Mouse (Mus musculus): ENCODE measurements around the gene Cbx7. TPM values are rescaled to one million over a fixed set of nuclear protein-coding genes. Genes with fewer than 3 reads are reported as not detected.
A peak's percentile ranks its signal among the peaks of the same experiment; 100 is the strongest.
"Not testable (repeated sequence)": the region's sequence is repeated elsewhere in the genome, so short reads cannot be mapped to it uniquely, and the experiment has no call there.

Cbx7 gene
- total RNA-seq, 2 experiments from 2014 or later, result 9.4 to 9.8 TPM

DNA sequence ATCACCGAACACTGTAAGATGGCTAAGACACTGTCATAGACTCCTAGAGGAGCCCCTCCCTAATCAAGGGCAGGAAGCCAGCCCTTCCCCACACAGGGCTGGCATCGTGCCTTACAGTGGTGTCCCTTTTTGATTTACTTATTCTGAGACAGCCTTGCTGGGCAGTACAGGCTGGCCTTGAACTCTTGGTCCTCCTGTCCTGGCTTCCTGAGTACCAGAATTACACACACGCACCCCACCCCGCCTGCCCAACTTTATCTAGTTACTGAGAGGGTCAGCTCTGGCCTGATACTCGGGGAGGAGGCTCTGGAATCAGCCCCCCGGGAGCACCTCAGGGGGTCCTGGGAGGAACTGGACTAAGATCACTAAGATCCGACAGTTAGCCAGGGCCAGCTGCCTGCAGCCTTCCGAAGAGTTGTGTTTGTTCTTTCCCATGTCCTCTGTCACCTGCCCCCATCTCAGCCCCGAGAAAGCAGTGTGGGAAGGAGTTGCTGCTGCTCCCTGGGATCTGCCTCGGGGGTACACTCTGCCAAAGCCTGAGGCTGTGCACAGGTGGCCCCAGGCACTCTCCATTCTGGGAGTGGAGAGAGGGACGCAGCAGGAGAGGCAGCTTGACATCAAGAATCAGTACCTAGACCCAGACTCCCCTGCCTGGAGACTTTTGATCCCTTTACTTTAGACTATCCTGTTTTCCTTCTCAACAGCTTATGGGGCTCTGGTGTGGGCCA is 18.3 kb downstream of the Cbx7 start:
- intact Hi-C loops (cut with DNase I), result loop anchor here (1.0 to 2.0 kb wide), 2 partner anchors 52 to 98 kb away; no protein-coding TSS in a partner anchor
- DNase-seq (ENCODE audit: low spot score), result no peak

DNA sequence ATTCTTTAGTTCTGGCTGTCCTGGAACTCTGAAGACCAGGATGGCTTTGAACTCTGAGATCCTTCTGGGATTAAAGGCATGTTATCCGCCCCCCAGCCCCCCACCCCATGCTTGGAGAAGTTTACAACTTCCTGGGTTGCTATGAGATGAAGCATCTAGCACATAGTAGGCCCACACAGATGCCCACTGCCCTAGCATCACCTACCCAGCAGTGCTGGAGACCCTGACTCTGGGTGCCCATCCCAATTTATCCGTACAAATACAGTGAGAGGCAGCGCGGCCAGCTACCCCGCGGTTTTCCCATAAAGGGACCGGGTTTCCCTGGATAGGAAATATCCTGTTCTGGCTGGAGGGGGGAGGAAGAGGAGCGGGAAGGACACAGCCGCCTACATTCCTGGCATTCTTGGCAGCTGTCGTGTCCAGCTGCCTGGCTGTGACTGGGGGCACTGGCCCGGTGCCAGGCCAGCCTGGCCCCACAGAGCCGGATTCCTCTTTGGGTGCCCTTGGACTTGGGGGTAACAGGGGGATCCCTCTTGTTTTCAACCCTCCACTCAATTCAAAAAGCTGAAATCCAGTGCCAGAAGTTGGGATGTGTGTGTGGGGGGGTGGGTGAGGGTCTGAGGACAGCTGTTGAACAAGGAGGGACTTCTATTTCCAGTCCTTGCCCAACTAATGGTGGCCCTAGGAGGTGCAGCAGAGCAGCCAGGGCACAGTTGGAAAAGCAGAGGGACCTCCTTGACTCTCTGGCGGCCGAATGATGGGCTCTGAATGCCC is 19.0 kb downstream of the Cbx7 start:
- intact Hi-C loops (cut with DNase I), result loop anchor here (2.0 kb wide), 1 partner anchor 53 kb away; no protein-coding TSS in a partner anchor
- DNase-seq (ENCODE audit: low spot score), result no peak

DNA sequence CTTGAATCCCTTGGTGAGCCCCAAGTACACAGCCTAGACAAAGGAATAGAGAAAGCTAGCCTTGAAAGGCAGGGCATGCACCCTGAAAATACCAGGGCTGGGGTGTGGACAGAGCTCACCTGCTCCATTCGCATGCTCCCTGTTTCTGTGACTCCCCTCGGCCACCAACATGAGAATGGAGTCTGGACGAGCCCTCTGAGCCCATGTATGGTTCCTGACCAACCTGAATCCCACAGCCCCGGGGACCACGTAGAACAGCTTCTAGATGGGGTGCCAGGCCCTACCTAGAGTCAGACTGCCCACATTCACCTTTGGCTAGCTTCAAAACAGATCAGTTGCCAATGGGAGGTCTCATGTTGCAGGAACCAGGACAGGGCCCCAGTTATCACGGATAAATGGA is 19.7 kb downstream of the Cbx7 start:
- intact Hi-C loops (cut with DNase I), result no loop called here
- DNase-seq (ENCODE audit: low spot score), result no peak

DNA sequence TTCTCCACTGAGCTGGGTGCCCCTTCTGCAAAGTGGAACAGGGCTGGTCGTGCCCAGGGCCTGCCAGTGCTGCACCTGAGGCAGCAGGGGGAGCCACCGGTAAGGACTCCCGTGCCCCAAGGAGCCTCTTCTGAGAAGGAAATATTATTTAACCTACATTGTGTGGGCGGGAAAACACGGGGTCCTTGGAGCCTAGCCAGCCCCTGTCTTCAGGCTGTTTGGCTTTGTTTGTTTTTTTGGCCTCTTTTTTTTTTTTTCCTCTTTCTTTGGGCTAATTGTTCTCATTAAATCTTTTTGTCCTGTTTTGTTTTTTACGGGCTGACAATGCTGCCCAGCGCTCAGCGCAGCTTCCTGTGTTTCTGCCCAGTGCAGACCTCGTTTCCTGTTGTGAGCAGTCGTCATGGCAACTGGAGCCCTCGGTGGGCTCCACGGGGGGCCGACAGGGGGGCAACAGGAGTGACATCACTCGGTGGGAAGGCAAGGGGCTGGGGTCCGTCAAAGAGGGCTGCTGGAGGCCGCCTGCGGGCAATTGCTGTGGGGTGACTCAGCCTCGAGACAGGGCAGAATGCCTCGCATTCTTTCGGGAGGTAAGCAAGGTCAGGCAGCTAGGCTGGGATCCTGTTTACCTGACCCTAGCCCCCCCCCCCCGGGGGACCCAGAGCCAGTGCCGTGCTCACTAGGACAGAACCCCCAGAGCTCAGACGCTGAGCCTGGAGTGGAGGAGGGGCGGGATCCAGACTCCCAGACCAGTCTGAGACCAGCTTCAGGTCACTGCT is 20.5 kb downstream of the Cbx7 start:
- intact Hi-C loops (cut with DNase I), result no loop called here
- peak; percentile 54 for DNase-seq (ENCODE audit: low spot score)

DNA sequence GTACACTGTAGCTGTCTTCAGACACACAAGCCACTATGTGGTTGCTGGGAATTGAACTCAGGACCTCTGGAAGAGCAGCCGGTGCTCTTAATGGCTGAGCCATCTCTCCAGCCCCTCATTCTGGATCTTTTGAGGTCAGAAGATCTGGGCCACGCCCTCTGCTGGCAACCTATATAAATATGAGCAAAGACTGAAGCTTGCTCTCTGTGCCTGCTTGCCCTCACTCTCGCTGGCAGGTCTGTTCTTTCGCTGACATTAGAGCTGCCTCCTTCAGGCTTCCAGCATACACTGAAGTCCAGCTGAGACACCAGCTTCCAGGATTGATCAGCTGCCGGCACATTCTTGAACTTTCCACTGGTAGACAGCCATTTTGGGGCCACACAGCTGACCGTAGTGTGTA is 23.2 kb downstream of the Cbx7 start:
- no peak for DNase-seq (ENCODE audit: low spot score)
- intact Hi-C loops (cut with DNase I), result loop anchor here (10.0 kb wide), 1 partner anchor 277 kb away; no protein-coding TSS in a partner anchor

DNA sequence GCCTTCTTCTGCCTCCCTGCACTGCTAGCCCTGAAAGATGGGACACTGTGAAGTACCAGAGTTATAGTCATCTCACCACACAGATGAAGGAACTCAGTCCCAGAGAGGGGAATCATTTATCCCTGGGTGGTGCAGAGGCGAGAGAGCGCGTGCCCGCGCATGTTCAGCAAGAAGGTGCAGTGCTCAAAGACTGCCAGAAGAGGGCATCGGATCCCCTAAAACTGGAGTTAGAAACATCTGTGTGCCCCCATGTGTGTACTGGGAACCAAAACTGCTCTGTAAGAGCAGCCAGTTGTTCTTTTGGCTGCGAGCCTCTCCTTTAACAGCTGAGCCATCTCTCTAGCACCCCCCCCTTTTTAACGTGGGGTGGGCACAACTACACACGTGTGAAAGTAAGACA is 24.1 kb downstream of the Cbx7 start:
- intact Hi-C loops (cut with DNase I), result loop anchor here (1.0 to 10.0 kb wide), 2 partner anchors 130 to 278 kb away; no protein-coding TSS in a partner anchor
- DNase-seq (ENCODE audit: low spot score), result no peak

DNA sequence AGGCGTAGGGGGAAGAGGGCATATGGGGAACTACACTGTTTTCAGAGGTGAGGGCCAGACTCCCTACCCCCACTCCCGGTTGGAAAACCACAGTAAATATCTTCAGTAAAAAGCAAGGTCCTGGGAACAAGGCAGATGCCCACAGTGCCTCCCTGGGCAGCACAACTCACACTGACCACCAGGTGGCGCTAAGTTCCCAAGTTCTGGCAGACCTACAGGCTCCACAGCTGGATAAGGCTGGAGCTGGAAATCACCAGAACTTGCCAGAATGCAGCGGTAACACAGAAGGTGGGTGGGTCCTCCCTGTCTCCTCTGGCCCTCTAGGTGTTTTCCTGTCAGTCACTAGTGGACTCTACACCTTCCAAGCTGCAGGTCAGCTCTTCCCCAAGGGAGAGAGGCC is 24.9 kb downstream of the Cbx7 start:
- DNase-seq (ENCODE audit: low spot score), result peak; percentile 73
- intact Hi-C loops (cut with DNase I), result loop anchor here (1.0 to 10.0 kb wide), 2 partner anchors 130 to 279 kb away; no protein-coding TSS in a partner anchor

DNA sequence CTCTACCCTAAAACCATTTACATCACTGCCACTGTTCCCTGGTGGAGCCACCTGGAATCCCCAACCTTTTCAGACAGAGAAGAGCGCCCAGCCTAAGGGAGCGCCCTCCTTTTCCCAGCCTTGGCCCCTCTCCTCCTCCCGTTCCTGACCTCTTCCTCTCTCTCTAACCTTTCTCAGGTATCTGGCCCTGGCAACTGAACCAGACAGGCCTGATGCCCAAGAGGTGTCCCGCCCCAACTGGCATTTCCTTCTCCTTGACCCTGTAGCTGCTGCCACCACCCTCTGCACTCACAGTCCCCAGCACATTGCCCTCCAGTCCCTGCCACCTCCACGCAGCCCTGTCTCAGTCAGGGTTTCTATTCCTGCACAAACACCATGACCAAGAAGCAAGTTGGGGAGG is 26.0 kb downstream of the Cbx7 start:
- intact Hi-C loops (cut with DNase I), result loop anchor here (10.0 kb wide), 1 partner anchor 280 kb away; no protein-coding TSS in a partner anchor
- no peak for DNase-seq (ENCODE audit: low spot score)

DNA sequence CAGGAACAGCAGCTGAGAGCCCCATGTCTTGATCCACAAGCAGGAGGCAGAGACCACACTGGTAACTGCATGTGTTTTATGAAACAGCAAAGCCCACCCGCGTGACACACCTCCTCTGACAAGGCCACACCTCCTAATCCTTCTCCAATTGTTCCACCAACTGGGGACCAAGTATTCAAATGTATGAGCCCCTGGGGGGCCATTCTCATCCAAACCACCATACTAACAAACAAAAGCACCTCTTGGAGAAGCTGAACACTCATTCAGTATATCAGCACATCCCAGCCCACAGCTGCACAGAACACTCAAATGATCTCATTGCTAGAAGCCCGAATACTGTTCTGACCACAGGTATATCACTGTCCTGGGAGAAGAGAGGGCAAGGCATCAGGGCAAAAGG is 27.3 kb downstream of the Cbx7 start:
- intact Hi-C loops (cut with DNase I), result loop anchor here (10.0 kb wide), 1 partner anchor 281 kb away; no protein-coding TSS in a partner anchor
- DNase-seq (ENCODE audit: low spot score), result no peak

DNA sequence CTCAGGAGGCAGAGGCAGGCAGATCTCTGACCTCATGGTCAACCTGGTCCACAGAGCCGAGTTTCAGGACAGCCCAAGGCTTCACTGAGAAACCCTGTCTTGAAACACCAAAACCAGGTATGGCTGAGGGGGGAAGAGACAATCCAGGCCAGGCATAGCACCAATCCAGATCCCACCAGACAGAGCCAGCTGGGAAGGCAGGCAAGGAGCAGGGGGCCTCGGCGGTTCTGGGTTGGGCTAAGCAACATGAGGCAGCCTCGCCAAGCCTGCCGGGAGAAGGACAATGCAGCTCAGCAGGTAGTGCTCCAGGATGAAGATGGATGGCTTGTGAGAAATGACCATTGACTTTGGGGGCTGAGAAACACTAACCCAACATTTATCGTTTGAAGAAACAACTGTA is 28.4 kb downstream of the Cbx7 start:
- intact Hi-C loops (cut with DNase I), result loop anchor here (10.0 kb wide), 1 partner anchor 282 kb away; no protein-coding TSS in a partner anchor
- no peak for DNase-seq (ENCODE audit: low spot score)

DNA sequence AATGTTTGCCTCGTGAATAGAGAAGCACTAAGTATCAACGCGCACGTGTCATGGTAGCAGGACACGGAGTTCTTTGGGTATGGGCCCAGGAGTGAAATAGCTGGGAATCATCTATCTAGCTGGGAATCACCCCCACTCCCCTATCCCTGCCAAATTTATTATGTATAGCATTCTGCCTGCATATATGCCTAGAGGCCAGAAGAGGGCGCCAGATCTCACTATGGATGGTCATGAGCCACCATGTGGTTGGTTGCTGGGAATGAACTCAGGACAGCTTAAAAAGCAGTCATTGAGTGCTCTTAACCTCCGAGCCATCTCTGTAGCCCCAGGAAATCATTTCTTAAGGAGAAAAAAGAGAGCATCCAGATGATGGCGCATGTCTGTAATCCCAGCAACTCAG is 30.0 kb downstream of the Cbx7 start:
- intact Hi-C loops (cut with DNase I), result loop anchor here (10.0 kb wide), 1 partner anchor 284 kb away; no protein-coding TSS in a partner anchor
- no peak for DNase-seq (ENCODE audit: low spot score)

DNA sequence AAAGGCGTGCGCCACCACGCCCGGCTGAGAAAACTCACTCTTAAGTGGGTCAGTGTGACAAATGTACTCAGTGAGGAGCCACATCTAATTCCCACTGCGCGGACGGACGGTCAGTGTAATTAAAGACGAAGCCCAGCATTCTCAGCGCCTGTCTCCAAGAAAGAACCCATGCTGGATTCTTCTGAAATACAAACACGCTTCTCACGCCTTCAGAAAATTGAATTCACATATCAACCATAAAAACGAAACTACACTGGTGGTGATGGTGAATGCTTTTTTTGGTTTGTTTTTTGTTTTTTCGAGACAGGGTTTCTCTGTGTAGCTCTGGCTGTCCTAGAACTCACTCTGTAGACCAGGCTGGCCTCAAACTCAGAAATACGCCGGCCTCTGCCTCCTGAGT is 31.0 kb downstream of the Cbx7 start:
- intact Hi-C loops (cut with DNase I), result loop anchor here (10.0 kb wide), 1 partner anchor 285 kb away; no protein-coding TSS in a partner anchor
- no peak for DNase-seq (ENCODE audit: low spot score)

DNA sequence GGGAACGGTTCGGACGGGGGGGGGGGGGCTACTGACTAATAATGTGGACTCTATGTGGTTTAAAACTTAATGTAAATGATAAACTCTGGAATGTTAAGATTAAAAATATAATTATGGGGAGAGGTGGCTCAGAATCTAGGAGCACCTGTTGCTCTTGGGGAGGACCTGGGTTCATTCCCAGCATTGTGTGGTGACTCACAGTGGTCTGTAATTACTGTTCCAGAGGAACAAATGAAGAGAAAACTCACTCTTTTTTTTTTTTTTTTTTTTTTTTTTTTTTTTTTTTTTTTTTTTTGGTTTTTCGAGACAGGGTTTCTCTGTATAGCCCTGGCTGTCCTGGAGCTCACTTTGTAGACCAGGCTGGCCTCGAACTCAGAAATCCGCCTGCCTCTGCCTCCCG is 31.4 kb downstream of the Cbx7 start:
- intact Hi-C loops (cut with DNase I); DNase-seq (ENCODE audit: low spot score): not testable (repeated sequence)

DNA sequence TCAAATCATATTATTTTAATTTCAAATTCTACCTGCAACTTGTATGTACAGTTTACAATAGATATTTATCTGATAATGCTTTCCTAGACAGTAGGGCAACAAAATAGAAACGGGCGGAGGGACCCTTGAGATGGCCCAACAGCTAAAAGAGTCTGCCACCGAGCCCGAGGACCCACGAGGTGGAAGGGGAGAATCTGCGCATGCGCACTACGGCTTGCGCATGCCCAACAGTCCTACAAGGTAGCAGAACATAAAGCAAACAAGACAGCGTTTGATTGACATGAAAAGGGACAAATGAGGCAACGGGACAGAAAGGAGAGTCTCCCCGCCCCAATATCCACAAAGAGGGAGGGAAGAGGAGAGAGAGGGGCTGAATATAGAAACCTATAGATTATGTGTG is 31.9 kb downstream of the Cbx7 start:
- DNase-seq (ENCODE audit: low spot score), result no peak
- intact Hi-C loops (cut with DNase I), result no loop called here

DNA sequence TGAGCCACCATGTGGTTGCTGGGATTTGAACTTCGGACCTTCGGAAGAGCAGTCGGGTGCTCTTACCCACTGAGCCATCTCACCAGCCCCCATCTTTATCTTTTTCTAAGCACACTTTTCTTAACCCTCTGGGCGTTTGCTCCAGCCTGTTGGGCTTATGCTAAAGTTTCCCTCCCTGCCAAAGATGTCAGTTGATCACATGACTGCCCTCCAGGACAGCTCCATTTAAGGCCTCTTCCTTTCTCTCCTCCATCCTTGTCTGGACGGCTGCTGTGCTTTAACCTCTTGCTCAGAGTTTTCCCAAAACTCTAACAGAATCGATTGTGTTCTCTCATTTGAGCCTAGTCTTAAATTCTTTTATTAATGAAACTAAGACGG is 34.6 kb downstream of the Cbx7 start:
- intact Hi-C loops (cut with DNase I), result no loop called here
- DNase-seq (ENCODE audit: low spot score), result no peak

DNA sequence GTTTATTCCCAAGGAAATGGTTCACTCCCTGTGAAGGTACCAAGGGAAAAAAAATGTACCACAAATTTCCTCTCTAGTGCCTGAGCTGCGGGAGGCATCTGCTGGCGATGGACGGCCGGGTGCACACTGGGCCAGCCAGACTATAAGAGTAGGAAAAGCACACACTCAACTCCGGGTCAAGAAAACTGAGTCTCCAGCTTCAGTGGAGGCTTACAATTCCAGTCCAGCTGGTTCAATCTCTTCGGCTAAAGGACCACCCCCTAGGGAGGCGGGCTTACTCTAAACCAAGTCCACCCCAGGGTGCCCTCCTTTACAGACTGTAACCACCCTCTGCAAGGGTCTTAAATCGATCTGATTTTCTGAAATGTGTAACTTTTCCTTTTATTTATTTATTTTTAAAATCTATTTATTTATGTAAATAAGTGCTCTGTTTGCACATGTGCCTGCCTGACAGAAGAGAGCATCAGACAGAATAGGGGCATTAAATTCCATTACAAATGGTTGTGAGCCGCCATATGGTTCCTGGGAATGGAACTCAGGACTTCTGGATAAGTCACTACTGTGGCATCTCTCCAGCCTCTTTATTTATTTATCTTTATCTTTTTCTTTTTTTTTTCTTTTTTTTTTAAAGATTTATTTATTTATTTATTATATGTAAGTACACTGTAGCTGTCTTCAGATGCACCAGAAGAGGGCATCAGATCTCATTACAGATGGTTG is 35.1 kb downstream of the Cbx7 start:
- intact Hi-C loops (cut with DNase I), result no loop called here
- no peak for DNase-seq (ENCODE audit: low spot score)

DNA sequence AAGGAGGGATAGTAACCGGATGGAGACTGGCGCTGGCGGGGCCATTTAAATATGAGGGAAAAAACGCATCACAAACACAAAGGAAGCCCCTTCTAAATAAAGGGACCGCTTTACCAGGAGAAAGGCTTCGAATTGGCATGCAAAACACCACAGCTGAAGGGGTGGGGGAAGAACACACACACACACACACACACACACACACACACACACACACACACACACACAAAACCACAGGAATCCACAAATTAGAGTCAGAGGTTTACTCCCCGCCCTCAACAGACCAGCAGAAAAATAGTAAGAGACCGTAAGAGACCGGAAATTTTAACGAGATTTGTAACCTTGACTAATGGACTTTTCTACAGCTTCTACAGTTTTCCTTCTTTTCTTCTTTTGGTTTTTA is 36.1 kb downstream of the Cbx7 start:
- intact Hi-C loops (cut with DNase I), result no loop called here
- no peak for DNase-seq (ENCODE audit: low spot score)

DNA sequence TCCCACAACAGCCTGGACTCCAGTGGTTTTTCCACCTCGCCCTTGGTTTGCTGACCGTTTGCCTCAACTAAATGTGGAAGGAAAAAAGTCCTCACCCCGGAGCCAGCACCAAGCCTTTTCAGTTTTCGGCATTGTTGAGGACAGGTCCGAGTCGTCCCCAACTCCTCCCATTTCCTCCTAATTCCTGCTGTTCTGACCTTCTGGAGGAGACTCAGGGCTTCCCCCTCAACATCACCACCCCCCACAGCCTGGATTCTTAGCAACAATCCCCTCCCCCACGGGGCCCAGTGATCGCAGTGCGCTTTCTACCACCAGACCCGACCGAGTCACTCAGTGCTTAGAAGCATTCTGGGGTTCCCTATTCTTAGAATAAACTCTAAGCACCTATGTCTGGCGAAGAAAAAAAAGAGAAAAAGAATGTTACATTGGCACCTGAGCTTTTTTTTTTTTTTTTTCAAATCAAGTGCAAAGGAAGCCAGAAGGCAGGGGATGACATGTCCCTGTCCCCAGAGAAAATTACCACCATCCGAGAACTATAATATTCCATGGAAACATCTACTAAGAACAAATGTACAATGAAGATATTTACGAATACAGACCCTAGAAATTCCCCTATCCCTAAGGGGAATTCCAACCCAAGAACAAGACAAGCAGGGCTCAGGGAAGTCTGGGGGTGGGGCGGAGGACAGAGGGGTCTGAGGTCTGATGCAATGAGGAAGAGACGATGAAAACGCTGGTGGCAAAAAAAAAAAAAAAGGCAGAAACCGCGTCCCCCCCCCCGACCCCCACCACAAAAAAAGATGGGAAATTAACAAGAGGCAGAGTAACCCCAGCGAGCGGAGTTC is 37.0 kb downstream of the Cbx7 start:
- DNase-seq (ENCODE audit: low spot score), result no peak
- intact Hi-C loops (cut with DNase I), result no loop called here

Measured in heart, postnatal 25 days (tissue).